Mouse (Mus musculus) CH12.LX (cell line): Measurements from ENCODE around the gene Metap2. TPM values are rescaled to one million over a fixed set of nuclear protein-coding genes. Genes with fewer than 3 reads are reported as not detected.

ENCODE experiments used
- DNase-seq: peaks from one replicate; pipeline ENCODE4 v3.0.0-alpha.2; 2013; ENCODE audit errors: extremely low read depth
- H3K27ac ChIP-seq: 2 replicates; pipeline ENCODE4 v1.5.1; 2012; ENCODE audit warnings: low read depth, mild to moderate bottlenecking, control low read depth, moderate library complexity; ENCODE audit not compliant: insufficient read depth
- H3K27me3 ChIP-seq: replicated peaks from 2 replicates; pipeline ENCODE3; 2012; ENCODE audit warnings: inconsistent platforms
- H3K36me3 ChIP-seq, 2 experiments: replicated peaks in 1 of 2; 2 replicates each; pipeline versions ENCODE3 to v1.6.1; 2012; ENCODE audit warnings: inconsistent platforms in 1 of 2, low read length in 1 of 2, mild to moderate bottlenecking in 1 of 2, mixed read lengths in 1 of 2, moderate library complexity in 1 of 2; ENCODE audit not compliant: control insufficient read depth in 1 of 2, insufficient read depth in 1 of 2
- H3K4me1 ChIP-seq, 2 experiments: 2 replicates each; pipeline ENCODE4 v1.6.1; 2012; ENCODE audit warnings: inconsistent platforms in 1 of 2, moderate library complexity in 1 of 2; ENCODE audit not compliant: insufficient read depth in 2 of 2, control insufficient read depth in 1 of 2
- H3K4me2 ChIP-seq: 2 replicates; pipeline ENCODE4 v1.6.1; 2012; ENCODE audit warnings: low read depth, mild to moderate bottlenecking, control low read depth; ENCODE audit not compliant: poor library complexity, insufficient read depth, severe bottlenecking
- H3K4me3 ChIP-seq, 3 experiments: fragments of 150-350 bp in 1 of 3; sonication (generic) in 1 of 3; replicated peaks in 1 of 3; 2 replicates each; pipeline versions ENCODE3 to v1.5.1; 2011 to 2012; ENCODE audit warnings: low read depth in 2 of 3, low read length in 2 of 3, mild to moderate bottlenecking in 2 of 3, moderate library complexity in 2 of 3, control low read depth in 1 of 3, improper control_type of control experiment in 1 of 3, inconsistent platforms in 1 of 3, mixed read lengths in 1 of 3; ENCODE audit not compliant: poor library complexity in 1 of 3
- H3K79me2 ChIP-seq: replicated peaks from 2 replicates; pipeline ENCODE4 v1.6.1; 2012; ENCODE audit warnings: mild to moderate bottlenecking, moderate library complexity; ENCODE audit not compliant: control insufficient read depth, poor library complexity, insufficient read depth, severe bottlenecking; ENCODE audit errors: extremely low read depth
- H3K9ac ChIP-seq: 2 replicates; pipeline ENCODE4 v1.6.1; 2012; ENCODE audit warnings: low read depth, mild to moderate bottlenecking, control low read depth, moderate library complexity; ENCODE audit not compliant: insufficient read depth
- H3K9me3 ChIP-seq: replicated peaks from 2 replicates; pipeline ENCODE3; 2012; ENCODE audit warnings: low read length, inconsistent platforms, mixed read lengths
- BHLHE40 ChIP-seq: IDR thresholded peaks from 2 replicates; pipeline ENCODE4 v1.6.1; 2011; ENCODE audit warnings: mild to moderate bottlenecking, low read depth, low read length, improper control_type of control experiment
- CHD2 ChIP-seq: IDR thresholded peaks from 2 replicates; pipeline ENCODE4 v1.6.1; 2011; ENCODE audit warnings: low read length, improper control_type of control experiment
- ELF1 ChIP-seq: IDR thresholded peaks from 2 replicates; pipeline ENCODE4 v1.6.1; 2014; ENCODE audit warnings: low read depth, mild to moderate bottlenecking, inconsistent platforms, low read length, improper control_type of control experiment
- ETS1 ChIP-seq: conservative IDR thresholded peaks from 2 replicates; pipeline ENCODE4 v1.6.1; 2012; ENCODE audit warnings: low read depth, mild to moderate bottlenecking, inconsistent platforms, low read length, improper control_type of control experiment, moderate library complexity
- IRF4 ChIP-seq: IDR thresholded peaks from 2 replicates; pipeline ENCODE4 v1.6.1; 2014; ENCODE audit warnings: low read depth, mild to moderate bottlenecking, inconsistent platforms, low read length, improper control_type of control experiment
- JUND ChIP-seq: conservative IDR thresholded peaks from 2 replicates; pipeline ENCODE4 v1.6.1; 2011; ENCODE audit warnings: low read depth, low read length, improper control_type of control experiment
- KAT2A ChIP-seq: IDR thresholded peaks from 2 replicates; pipeline ENCODE4 v1.6.1; 2012; ENCODE audit warnings: low read length, improper control_type of control experiment, inconsistent platforms; ENCODE audit not compliant: insufficient replicate concordance
- MAX ChIP-seq: IDR thresholded peaks from 2 replicates; pipeline ENCODE4 v1.6.1; 2011; ENCODE audit warnings: low read length, improper control_type of control experiment
- MEF2A ChIP-seq: IDR thresholded peaks from 2 replicates; pipeline ENCODE4 v1.6.1; 2014; ENCODE audit warnings: low read depth, mild to moderate bottlenecking, inconsistent platforms, low read length, improper control_type of control experiment, borderline replicate concordance
- MXI1 ChIP-seq: IDR thresholded peaks from 2 replicates; pipeline ENCODE4 v1.6.1; 2011; ENCODE audit warnings: mild to moderate bottlenecking, low read depth, low read length, improper control_type of control experiment
- MYC ChIP-seq: IDR thresholded peaks from 2 replicates; pipeline ENCODE4 v1.6.1; 2011; ENCODE audit warnings: low read depth, mild to moderate bottlenecking, improper control_type of control experiment, low read length
- NELFE ChIP-seq: IDR thresholded peaks from 2 replicates; pipeline ENCODE4 v1.6.1; 2011; ENCODE audit warnings: low read depth, low read length, improper control_type of control experiment
- NRF1 ChIP-seq: IDR thresholded peaks from 2 replicates; pipeline ENCODE4 v1.6.1; 2014; ENCODE audit warnings: low read depth, mild to moderate bottlenecking, inconsistent platforms, low read length, improper control_type of control experiment, moderate library complexity
- PAX5 ChIP-seq: IDR thresholded peaks from 2 replicates; pipeline ENCODE4 v1.6.1; 2012; ENCODE audit warnings: low read length, inconsistent platforms, mixed read lengths
- SIN3A ChIP-seq: IDR thresholded peaks from 2 replicates; pipeline ENCODE4 v1.6.1; 2012; ENCODE audit warnings: low read length, improper control_type of control experiment, inconsistent platforms
- TCF12 ChIP-seq: IDR thresholded peaks from 2 replicates; pipeline ENCODE4 v1.6.1; 2014; ENCODE audit warnings: low read depth, mild to moderate bottlenecking, inconsistent platforms, low read length, improper control_type of control experiment
- UBTF ChIP-seq: IDR thresholded peaks from 2 replicates; pipeline ENCODE4 v1.6.1; 2012; ENCODE audit warnings: low read depth, mild to moderate bottlenecking, inconsistent platforms, low read length, improper control_type of control experiment, moderate library complexity
- USF1 ChIP-seq: IDR thresholded peaks from 2 replicates; pipeline ENCODE4 v1.6.1; 2014; ENCODE audit warnings: low read depth, mild to moderate bottlenecking, inconsistent platforms, low read length, improper control_type of control experiment
- USF2 ChIP-seq: conservative IDR thresholded peaks from 2 replicates; pipeline ENCODE4 v1.6.1; 2011; ENCODE audit warnings: low read depth, low read length, improper control_type of control experiment
- ZC3H11A ChIP-seq: IDR thresholded peaks from 2 replicates; pipeline ENCODE4 v1.6.1; 2012; ENCODE audit warnings: low read depth, mild to moderate bottlenecking, inconsistent platforms, low read length, improper control_type of control experiment
- ZNF384 ChIP-seq: IDR thresholded peaks from 2 replicates; pipeline ENCODE4 v1.6.1; 2012; ENCODE audit warnings: low read depth, low read length, improper control_type of control experiment, inconsistent platforms
- dilution Hi-C: fragments of 300-500 bp; cut with MboI; formaldehyde crosslinking; loops from 2 replicates; pipeline ENCODE4 v1.14.3; 2020; ENCODE audit warnings: low sequenced_read_pairs; ENCODE audit not compliant: extremely low pct_unique_long_range_greater_than_20kb, extremely low pct_ligation_motif_present
- in situ Hi-C: fragments of 300-500 bp; cut with MboI; formaldehyde crosslinking; loops from 3 replicates; pipeline ENCODE4 v1.14.3; 2019; ENCODE audit warnings: low sequenced_read_pairs, low pct_ligation_motif_present, low pct_unique_long_range_greater_than_20kb, mixed read lengths
- polyA plus RNA-seq: library from polyadenylated mRNA; unstranded; fragments of >175 nt; gene quantifications from 2 replicates; pipeline ENCODE4 v1.2.1, GENCODE M21; 2012; ENCODE audit warnings: low read depth; ENCODE audit not compliant: insufficient read length
- total RNA-seq, 2 experiments: library from RNA; depleted of rRNA; stranded (reverse); fragments of 300-350 nt in 1 of 2; fragments of >200 nt in 1 of 2; gene quantifications; 2 replicates each; pipeline ENCODE4 v1.2.3; 2012 to 2014

The Metap2 gene
- total and polyA plus RNA-seq, 3 experiments = 183 to 710 (median 211) TPM

DNA sequence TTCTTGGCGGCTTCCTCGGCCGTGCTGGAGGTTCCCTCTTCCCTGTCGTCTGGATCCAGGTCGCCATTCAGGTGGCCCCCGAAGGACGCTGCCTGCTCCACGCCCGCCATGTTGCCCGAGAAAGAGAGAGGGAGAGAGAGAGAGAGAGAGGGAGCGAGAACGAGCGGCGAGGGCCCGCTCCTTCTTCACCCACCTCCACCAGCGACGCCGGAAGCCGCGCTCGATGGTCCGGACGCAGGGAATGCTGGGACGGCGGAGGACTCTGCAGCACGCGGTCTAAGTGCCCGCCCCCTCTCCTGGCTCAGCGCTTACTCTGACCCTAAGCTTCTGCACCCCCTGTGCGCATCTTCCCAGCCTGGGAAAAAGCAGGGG, 7.3 kb downstream of the Metap2 start (continued):
- TF ChIP-seq ZNF384 = no peak
- TF ChIP-seq NRF1 = 0 out of 2 replicates have a peak, but pooled peaks have one; percentile 25
- peak; percentile 97 for TF ChIP-seq MAX
- no peak; the same call in 1 of the 2 replicates for TF ChIP-seq USF1
- TF ChIP-seq MYC = peak; percentile 94

DNA sequence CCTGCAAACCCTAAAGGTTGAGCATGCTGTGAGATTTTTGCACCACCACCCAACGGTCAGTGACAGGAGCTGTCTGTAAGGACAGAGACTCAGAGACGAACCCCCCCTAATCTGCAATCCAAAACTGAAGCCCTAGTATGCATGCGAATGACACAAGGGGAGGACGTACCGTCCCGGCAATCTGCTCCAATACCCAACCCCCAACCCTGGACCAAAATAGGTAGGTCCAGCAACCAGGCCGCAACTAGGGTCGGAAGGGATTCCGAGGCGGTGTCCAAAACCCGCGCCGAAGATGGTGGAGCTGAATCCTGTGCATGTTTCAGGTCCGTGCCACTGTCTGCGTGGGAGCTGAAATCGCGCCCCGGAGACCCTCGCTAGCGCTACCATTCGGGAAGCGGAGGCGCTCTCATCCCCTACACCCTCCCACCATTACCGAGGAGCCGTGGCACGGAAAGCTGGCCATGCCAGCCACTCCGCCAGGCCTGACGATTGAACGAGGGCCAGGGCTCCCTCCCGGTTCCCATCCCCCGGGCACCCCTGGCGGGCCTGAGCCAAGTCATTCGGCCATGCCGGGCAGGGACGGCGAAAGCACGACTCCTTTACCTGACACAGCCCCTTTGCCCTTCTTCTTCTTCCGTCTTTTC, 7.8 kb downstream of the Metap2 start:
- peak overlapping the region; percentile 78 for H3K27ac ChIP-seq
- in situ Hi-C loops (no loop called here), dilution Hi-C loops (no loop called here)
- no peaks in the 10 kb centered on the region for H3K9me3 ChIP-seq
- peak overlapping the region; percentile 95 for H3K4me2 ChIP-seq
- H3K79me2 ChIP-seq = peaks cover 56% of the 10 kb centered on the region
- peaks cover 1 to 38% of the 10 kb centered on the region in 2 experiments; a peak in 3 of 4 replicates for H3K4me1 ChIP-seq
- peak overlapping the region; percentile 88 to 95 (median 91) for H3K4me3 ChIP-seq
- H3K27me3 ChIP-seq = no peaks in the 10 kb centered on the region
- H3K36me3 ChIP-seq = peaks cover 19 to 30% of the 10 kb centered on the region in 2 experiments
- TF ChIP-seq UBTF (0 out of 2 replicates have a peak, but pooled peaks have one; percentile 18), ZC3H11A (no peak), ETS1 (peak; percentile 27; the same call in 1 of the 2 replicates), NELFE (no peak), KAT2A (no peak), MYC (peak; percentile 20; the same call in 1 of the 2 replicates), BHLHE40 (0 out of 2 replicates have a peak, but pooled peaks have one; percentile 25), PAX5 (no peak), NRF1 (no peak), MEF2A (peak; percentile 48), USF2 (no peak), SIN3A (peak; percentile 62), CHD2 (peak; percentile 62), ELF1 (peak; percentile 12; the same call in 1 of the 2 replicates), USF1 (no peak), TCF12 (peak; percentile 27; the same call in 1 of the 2 replicates), MXI1 (peak; percentile 37; the same call in 1 of the 2 replicates), JUND (no peak), IRF4 (peak; percentile 11; the same call in 1 of the 2 replicates)
- peak overlapping the region; percentile 93 for H3K9ac ChIP-seq
- peak; percentile 53 for DNase-seq
